Comparison of ENCODE assay signal across 8 mouse cellular contexts in genomic region chr12:113155887-113156539, GRCm38 (mm10). TPM values are rescaled to one million over a fixed set of nuclear protein-coding genes. Genes with fewer than 3 reads are reported as not detected.
DNase-seq lines count a peak whose midpoint lies in the region; ATAC-seq and TF ChIP-seq lines count a peak whose summit lies in the region.

TSS of gene Tedc1 (plus strand) at chr12:113156421.

- peak; percentile 92 for ATAC-seq in Patski
- peak; percentile 98 for ATAC-seq in hindbrain, embryonic 14.5 days (ENCODE audit: low FRiP score)

- peak within 1 kb of the TSS; percentile 61 for H3K9ac ChIP-seq in hindbrain, embryonic 14.5 days

- H3K4me2 ChIP-seq in hindbrain, embryonic 14.5 days (replicated peaks), result peak within 1 kb of the TSS; percentile 82

- TF ChIP-seq CTCF in Patski (IDR thresholded peaks at IDR 0.05), result no peak

- under 1% methylated on average over 46 of the region's 46 CpGs for WGBS in hindbrain, embryonic 14.5 days

- H3K9me3 ChIP-seq in hindbrain, embryonic 14.5 days (ENCODE audit: control insufficient read depth, low read length), result no peaks in the 10 kb centered on the region

- H3K27me3 ChIP-seq in Patski, result no peaks in the 10 kb centered on the region
- H3K27me3 ChIP-seq in hindbrain, embryonic 14.5 days (ENCODE audit: control insufficient read depth, insufficient read depth, low read length), result 0 out of 2 replicates have a peak, but pooled peaks cover 14% of the 10 kb centered on the region

- peak; percentile 95 for DNase-seq in Patski (ENCODE audit: low read depth, low spot score)
- peak; percentile 100 for DNase-seq in cerebellum, postnatal 14 days
- peak; percentile 98 to 99 for DNase-seq in frontal cortex, postnatal 14 days (ENCODE audit: low spot score in 2 of 2)
- DNase-seq in hindbrain, embryonic 14.5 days (ENCODE audit: low spot score), result peak; percentile 97
- DNase-seq in layer of hippocampus, postnatal 36 days, result peak; percentile 99
- DNase-seq in lung, postnatal 36 days, result peak; percentile 99
- DNase-seq in retina, postnatal 1 day, result peak; percentile 100
- peak; percentile 96 to 99 for DNase-seq in urinary bladder, adult 18-20 months (ENCODE audit: low spot score in 2 of 2)

- POLR2A ChIA-PET in Patski (lab: Charles Lee), result interaction anchor here (1.1 kb wide), 1 partner anchor 15 kb away, joined by 4 read pairs; no protein-coding TSS in a partner anchor

- CTCF ChIA-PET in Patski (lab: Charles Lee), result interaction anchor here (1.1 to 3.0 kb wide), 6 partner anchors 10 to 150 kb away, joined by 3 to 19 read pairs (median 4); partner anchors contain the start of gene Crip1

- in situ Hi-C loops in Patski (cut with MboI; ENCODE audit: low pct_unique_long_range_greater_than_20kb), result no loop called here

- H3K36me3 ChIP-seq in hindbrain, embryonic 14.5 days (replicated peaks; ENCODE audit: control insufficient read depth, insufficient read depth), result no peaks in the 10 kb centered on the region

- peaks cover 21% of the 10 kb centered on the region for H3K4me1 ChIP-seq in hindbrain, embryonic 14.5 days (replicated peaks; ENCODE audit: control insufficient read depth, insufficient read depth, low read length)

- peak within 1 kb of the TSS; percentile 50 for H3K4me3 ChIP-seq in hindbrain, embryonic 14.5 days (replicated peaks; ENCODE audit: low read length)

- peak within 1 kb of the TSS; percentile 79 for H3K27ac ChIP-seq in hindbrain, embryonic 14.5 days

RNA-seq across cellular contexts. Expression of gene Tedc1, which starts in this region (rescaled TPM):
- 9.7 TPM for polyA plus RNA-seq in Patski (2021)
- 10.2 and 14.4 TPM in 2 replicates for polyA plus RNA-seq in hindbrain, embryonic 14.5 days (2014; fragmentation: Nextera tagmentation; extraction: Ambion mirVana)
- total RNA-seq in layer of hippocampus, postnatal 36 days (2021), result 1 to 10 TPM in 1 of 2 experiments, under 1 TPM in 1; 0.82 to 1.5 TPM

Comparison
In these comparisons a context has a peak if more than half of its experiments do, and no peak if none do; other contexts are left out.
1. Peak in every context shown above with its lines: DNase-seq, ATAC-seq, H3K4me3 ChIP-seq and H3K27ac ChIP-seq.